ENCODE assay signal across 9 mouse cellular contexts in genomic region chr19:41835407-41835806, GRCm38 (mm10). TPM values are rescaled to one million over a fixed set of nuclear protein-coding genes. Genes with fewer than 3 reads are reported as not detected.
DNase-seq lines count a peak whose midpoint lies in the region; ATAC-seq and TF ChIP-seq lines count a peak whose summit lies in the region.
"Had no signal": no experiment of that assay in that cellular context is flagged by ENCODE, and none has a peak within 500 bp of the region (broad histone marks: within the 10 kb centered on the region; RNA-seq: fewer than 3 reads in every experiment).

No protein-coding gene starts in this region.

- H3K4me2 ChIP-seq in liver, embryonic 14.5 days (ENCODE audit: low read depth): peak overlapping the region; percentile 59

- H3K36me3 ChIP-seq in erythroblast, embryonic 14.5 days (ENCODE audit: control insufficient read depth): peaks cover 9% of the 10 kb centered on the region
- H3K36me3 ChIP-seq in liver, embryonic 14.5 days (replicated peaks; ENCODE audit: control insufficient read depth, insufficient read depth, low read depth): no peaks in the 10 kb centered on the region

- peak overlapping the region; percentile 56 for H3K4me3 ChIP-seq in erythroblast, embryonic 14.5 days (replicated peaks)
- no peak overlapping the region for H3K4me3 ChIP-seq in layer of hippocampus, adult 2 months
- peak overlapping the region in 1 of 2 experiments; percentile 39; a peak in 2 of 4 replicates for H3K4me3 ChIP-seq in liver, embryonic 14.5 days (ENCODE audit: insufficient read depth in 1 of 2, low read depth in 2 of 2, low read length in 2 of 2)
- H3K4me3 ChIP-seq in olfactory bulb, adult 2 months (ENCODE audit: insufficient read depth, low read depth, low read length): no peak overlapping the region

- 39% methylated on average over 6 of the region's 6 CpGs for WGBS in liver, embryonic 14.5 days (ENCODE audit: insufficient replicate concordance)
- 29% methylated on average over 6 of the region's 6 CpGs for WGBS in olfactory bulb, adult 2 months

- TF ChIP-seq EP300 in liver, embryonic 14.5 days (IDR thresholded peaks at IDR 0.05; ENCODE audit: low read depth): no peak

- no peaks in the 10 kb centered on the region for H3K9me3 ChIP-seq in erythroblast, embryonic 14.5 days (ENCODE audit: control insufficient read depth, low read length)
- H3K9me3 ChIP-seq in liver, embryonic 14.5 days (ENCODE audit: control insufficient read depth, low read length): no peaks in the 10 kb centered on the region

- no peaks in the 10 kb centered on the region for H3K27me3 ChIP-seq in erythroblast, embryonic 14.5 days (ENCODE audit: control insufficient read depth)
- no peaks in the 10 kb centered on the region for H3K27me3 ChIP-seq in liver, embryonic 14.5 days (ENCODE audit: control insufficient read depth, insufficient read depth, low read length)

- ATAC-seq in erythroblast, adult 5-6 weeks (replicated peaks; ENCODE audit: low FRiP score, poor library complexity, severe bottlenecking): no peak
- ATAC-seq in liver, embryonic 14.5 days (ENCODE audit: insufficient read depth): no peak

- TF ChIP-seq POLR2A in olfactory bulb, adult 2 months (IDR thresholded peaks at IDR 0.05; ENCODE audit: insufficient read depth, low read depth, low read length): no peak

- peaks cover 95% of the 10 kb centered on the region for H3K4me1 ChIP-seq in erythroblast, embryonic 14.5 days (ENCODE audit: control insufficient read depth)
- peaks cover 66 to 76% of the 10 kb centered on the region in 2 experiments for H3K4me1 ChIP-seq in liver, embryonic 14.5 days (replicated peaks; ENCODE audit: control insufficient read depth in 2 of 2, insufficient read depth in 2 of 2, low read length in 1 of 2)
- peaks cover 27% of the 10 kb centered on the region for H3K4me1 ChIP-seq in olfactory bulb, adult 2 months (ENCODE audit: control insufficient read depth, insufficient read depth, low read length)

- H3K27ac ChIP-seq in layer of hippocampus, adult 2 months: peak overlapping the region; percentile 84
- H3K27ac ChIP-seq in liver, embryonic 14.5 days: peak overlapping the region; percentile 94
- H3K27ac ChIP-seq in olfactory bulb, adult 2 months (ENCODE audit: insufficient read depth, low read depth, low read length): peak overlapping the region; percentile 96

- TF ChIP-seq CTCF in layer of hippocampus, adult 2 months (conservative IDR thresholded peaks at IDR 0.05): no peak
- TF ChIP-seq CTCF in liver, embryonic 14.5 days (IDR thresholded peaks at IDR 0.05; ENCODE audit: low read depth): no peak
- TF ChIP-seq CTCF in olfactory bulb, adult 2 months (IDR thresholded peaks at IDR 0.05; ENCODE audit: insufficient read depth, low read depth, low read length): no peak

- peak overlapping the region; percentile 46 for H3K9ac ChIP-seq in liver, embryonic 14.5 days (replicated peaks)

- DNase-seq in layer of hippocampus, adult 2 months (ENCODE audit: low spot score in 2 of 2): no peak
- DNase-seq in layer of hippocampus, adult 9-10 months (ENCODE audit: low spot score): no peak
- no peak for DNase-seq in liver, embryonic 14.5 days (ENCODE audit: low read depth in 3 of 3, low spot score in 3 of 3)
- no peak for DNase-seq in Muller cell, postnatal 12 days (ENCODE audit: inconsistent ontology term)
- DNase-seq in B cell, adult 2 months: no peak
- DNase-seq: right cerebral cortex, postnatal 4 days had no signal

RNA-seq across cellular contexts. Expression of gene Frat1, which starts 5.6 kb away (rescaled TPM):
- polyA plus RNA-seq in erythroblast, embryonic 14.5 days (2012): 2.3 and 2.8 TPM in 2 replicates
- total RNA-seq in erythroblast, adult 5-6 weeks (2015; ENCODE audit: low replicate concordance): 0.77 and 3.1 TPM in 2 replicates
- 2.1 and 5.3 TPM in 2 replicates for total RNA-seq in erythroblast, adult 5-6 weeks (2017; ENCODE audit: low replicate concordance)
- 10 to 100 TPM; 22.0 to 27.1 TPM for total RNA-seq in layer of hippocampus, adult 2 months (2021)
- polyA plus RNA-seq in liver, embryonic 14.5 days (2012; rRNA removed): 3.0 and 3.4 TPM in 2 replicates
- 9.9 and 10.2 TPM in 2 replicates for polyA plus RNA-seq in liver, embryonic 14.5 days (2014; fragmentation: Nextera tagmentation; extraction: Ambion mirVana)
- not detected in 2 replicates for polyA plus RNA-seq in olfactory bulb, adult 2 months (2012; ENCODE audit: insufficient read depth, insufficient read length, low replicate concordance, missing spikeins)

RNA-seq across cellular contexts. Expression of gene Frat2, which starts 12.5 kb away (rescaled TPM):
- 8.4 and 10.4 TPM in 2 replicates for polyA plus RNA-seq in erythroblast, embryonic 14.5 days (2012)
- 2.3 and 4.8 TPM in 2 replicates for total RNA-seq in erythroblast, adult 5-6 weeks (2015; ENCODE audit: low replicate concordance)
- 3.6 and 11.0 TPM in 2 replicates for total RNA-seq in erythroblast, adult 5-6 weeks (2017; ENCODE audit: low replicate concordance)
- 10 to 100 TPM; 10.7 to 11.7 TPM for total RNA-seq in layer of hippocampus, adult 2 months (2021)
- 5.2 and 5.4 TPM in 2 replicates for polyA plus RNA-seq in liver, embryonic 14.5 days (2012; rRNA removed)
- polyA plus RNA-seq in liver, embryonic 14.5 days (2014; fragmentation: Nextera tagmentation; extraction: Ambion mirVana): 2.9 and 3.4 TPM in 2 replicates
- polyA plus RNA-seq in olfactory bulb, adult 2 months (2012; ENCODE audit: insufficient read depth, insufficient read length, low replicate concordance, missing spikeins): not detected in 2 replicates

RNA-seq across cellular contexts. Expression of gene Arhgap19, which starts 33.6 kb away (rescaled TPM):
- polyA plus RNA-seq in erythroblast, embryonic 14.5 days (2012): 0.49 and 0.65 TPM in 2 replicates
- total RNA-seq in erythroblast, adult 5-6 weeks (2015; ENCODE audit: low replicate concordance): 17.5 and 28.6 TPM in 2 replicates
- total RNA-seq in erythroblast, adult 5-6 weeks (2017; ENCODE audit: low replicate concordance): 28.1 and 28.3 TPM in 2 replicates
- 1 to 10 TPM; 2.2 to 2.5 TPM for total RNA-seq in layer of hippocampus, adult 2 months (2021)
- 16.8 and 21.8 TPM in 2 replicates for polyA plus RNA-seq in liver, embryonic 14.5 days (2012; rRNA removed)
- 29.5 and 30.0 TPM in 2 replicates for polyA plus RNA-seq in liver, embryonic 14.5 days (2014; fragmentation: Nextera tagmentation; extraction: Ambion mirVana)
- not detected in 2 replicates for polyA plus RNA-seq in olfactory bulb, adult 2 months (2012; ENCODE audit: insufficient read depth, insufficient read length, low replicate concordance, missing spikeins)
